Mouse (Mus musculus) C2C12 (cell line): ENCODE measurements at regions not wholly inside any gene's neighbourhood (a gene's known extent, or its start where the extent isn't known, plus 50 kb on each side); places are given as distances from the start of the nearest gene placed in this dataset.

Source experiments
- CEBPB ChIP-seq: IDR thresholded peaks from one replicate; pipeline ENCODE4 v1.6.1; 2011; ENCODE audit warnings: low read depth, mild to moderate bottlenecking, control low read depth, moderate library complexity
- CTCF ChIP-seq: IDR thresholded peaks from one replicate; pipeline ENCODE4 v1.5.1; 2011; ENCODE audit not compliant: control insufficient read depth, insufficient read depth, insufficient read length
- MAX ChIP-seq: IDR thresholded peaks from one replicate; pipeline ENCODE4 v1.6.1; 2011; ENCODE audit warnings: mild to moderate bottlenecking, control low read depth
- MYOD1 ChIP-seq: IDR thresholded peaks from one replicate; pipeline ENCODE4 v1.6.1; 2011; ENCODE audit warnings: low read depth; ENCODE audit not compliant: control insufficient read depth, insufficient read length
- MYOG ChIP-seq: IDR thresholded peaks from one replicate; pipeline ENCODE4 v1.6.1; 2011; ENCODE audit not compliant: control insufficient read depth, insufficient read length; ENCODE audit errors: extremely low read depth
- USF1 ChIP-seq: IDR thresholded peaks from one replicate; pipeline ENCODE4 v1.6.1; 2011; ENCODE audit warnings: low read depth, mild to moderate bottlenecking, control low read depth, moderate library complexity

GRCm38 (mm10) chr13:5696377-5696776, 164.9 kb upstream of the Klf6 start:
- TF ChIP-seq MAX (no peak), CTCF (no peak), MYOD1 (no peak), USF1 (no peak), MYOG (no peak), CEBPB (no peak)
